In the genomic region with DNA sequence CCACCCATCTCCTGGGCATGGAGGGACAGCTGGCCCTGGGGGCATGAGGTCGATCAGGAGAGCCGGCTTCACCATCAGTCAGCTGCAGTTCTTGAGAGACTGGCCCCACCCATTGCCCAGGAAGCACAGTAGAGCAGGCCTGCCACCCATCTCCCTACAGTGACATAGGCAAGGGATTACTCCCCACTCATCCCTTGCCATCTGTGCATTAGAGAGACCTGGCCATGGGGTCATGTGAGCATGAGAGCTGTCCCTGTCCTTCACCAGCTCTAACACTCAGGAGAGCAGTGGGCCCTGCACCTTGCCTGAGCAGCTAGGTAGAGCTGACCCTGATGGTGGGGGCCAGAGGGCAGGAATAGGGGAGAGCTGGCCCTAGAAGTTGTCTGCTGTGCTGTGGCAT, we compare ENCODE assay signal across 23 mouse cellular contexts. TPM values are rescaled to one million over a fixed set of nuclear protein-coding genes. Genes with fewer than 3 reads are reported as not detected.
DNase-seq lines count a peak whose midpoint lies in the region; ATAC-seq and TF ChIP-seq lines count a peak whose summit lies in the region.
"Had no signal": no experiment of that assay in that cellular context is flagged by ENCODE, and none has a peak within 500 bp of the region (broad histone marks: within the 10 kb centered on the region; RNA-seq: fewer than 3 reads in every experiment).

No protein-coding gene starts in this region.

- 0 out of 2 replicates have a peak, but pooled peaks have one; percentile 21 for ATAC-seq in hindbrain, embryonic 13.5 days (ENCODE audit: low FRiP score)
- ATAC-seq in lung, embryonic 14.5 days (ENCODE audit: insufficient read depth), result peak; percentile 24; the same call in 1 of the 2 replicates
- peak; percentile 24; the same call in 1 of the 2 replicates for ATAC-seq in stomach, postnatal 0 days (ENCODE audit: low FRiP score, low TSS enrichment)
- no peak for ATAC-seq in kidney, embryonic 15.5 days (replicated peaks; ENCODE audit: low FRiP score)
- ATAC-seq: activated CD4-positive, CD25-positive, alpha-beta regulatory T cell, adult 4 months; forebrain, embryonic 15.5 days; Patski had no signal

- 67% methylated on average over 2 of the region's 2 CpGs for WGBS in hindbrain, embryonic 13.5 days
- WGBS in hindbrain, embryonic 10.5 days, result 64% methylated on average over 2 of the region's 2 CpGs
- WGBS in lung, embryonic 14.5 days, result 68% methylated on average over 2 of the region's 2 CpGs
- 67% methylated on average over 2 of the region's 2 CpGs for WGBS in stomach, postnatal 0 days
- 70% methylated on average over 2 of the region's 2 CpGs for WGBS in kidney, embryonic 15.5 days

- no peaks in the 10 kb centered on the region for H3K9me3 ChIP-seq in hindbrain, embryonic 13.5 days
- no peaks in the 10 kb centered on the region for H3K9me3 ChIP-seq in hindbrain, embryonic 10.5 days
- no peaks in the 10 kb centered on the region for H3K9me3 ChIP-seq in lung, embryonic 14.5 days (ENCODE audit: low read depth, low read length)
- H3K9me3 ChIP-seq in stomach, postnatal 0 days (ENCODE audit: control insufficient read depth, low read length), result no peaks in the 10 kb centered on the region
- no peaks in the 10 kb centered on the region for H3K9me3 ChIP-seq in kidney, embryonic 15.5 days (replicated peaks)
- H3K9me3 ChIP-seq: embryonic facial prominence, embryonic 12.5 days; forebrain, embryonic 15.5 days; heart, embryonic 12.5 days had no signal

- no peak for DNase-seq in hindbrain, embryonic 10.5 days (ENCODE audit: low spot score)
- DNase-seq in lung, embryonic 14.5 days, result no peak
- no peak for DNase-seq in lung, postnatal 10 days
- DNase-seq in retina, adult 2 months (ENCODE audit: low read depth, low spot score), result peak; percentile 50
- no peak for DNase-seq in retina, embryonic 14.5 days (ENCODE audit: low spot score)
- no peak for DNase-seq in stomach, postnatal 0 days (ENCODE audit: low spot score)
- DNase-seq: adrenal gland, postnatal 14 days; cerebellum, adult 11-12 months; cerebellum, adult 9-10 months; cerebellum, postnatal 25 days; heart, adult 2 months; heart, postnatal 4 days had no signal

- H3K36me3 ChIP-seq in hindbrain, embryonic 13.5 days, result no peaks in the 10 kb centered on the region
- H3K36me3 ChIP-seq in hindbrain, embryonic 10.5 days, result no peaks in the 10 kb centered on the region
- no peaks in the 10 kb centered on the region for H3K36me3 ChIP-seq in lung, embryonic 14.5 days (ENCODE audit: insufficient read depth)
- H3K36me3 ChIP-seq in stomach, postnatal 0 days (ENCODE audit: control insufficient read depth, insufficient read depth, low read length), result no peaks in the 10 kb centered on the region
- no peaks in the 10 kb centered on the region for H3K36me3 ChIP-seq in kidney, embryonic 15.5 days
- H3K36me3 ChIP-seq: embryonic facial prominence, embryonic 12.5 days; forebrain, embryonic 15.5 days; heart, embryonic 12.5 days had no signal

- H3K27me3 ChIP-seq in hindbrain, embryonic 13.5 days, result no peaks in the 10 kb centered on the region
- H3K27me3 ChIP-seq in hindbrain, embryonic 10.5 days (ENCODE audit: insufficient read depth, poor library complexity, severe bottlenecking), result no peaks in the 10 kb centered on the region
- H3K27me3 ChIP-seq in lung, embryonic 14.5 days (ENCODE audit: insufficient read depth, low read length), result no peaks in the 10 kb centered on the region
- H3K27me3 ChIP-seq in stomach, postnatal 0 days (ENCODE audit: control insufficient read depth, insufficient read depth, low read length), result no peaks in the 10 kb centered on the region
- H3K27me3 ChIP-seq in kidney, embryonic 15.5 days, result no peaks in the 10 kb centered on the region
- H3K27me3 ChIP-seq: CH12.LX; embryonic facial prominence, embryonic 12.5 days; forebrain, embryonic 15.5 days; heart, embryonic 12.5 days; Patski had no signal

- H3K4me3 ChIP-seq in hindbrain, embryonic 13.5 days, result no peak overlapping the region
- H3K4me3 ChIP-seq in hindbrain, embryonic 10.5 days, result no peak overlapping the region
- no peak overlapping the region for H3K4me3 ChIP-seq in lung, embryonic 14.5 days (ENCODE audit: low read depth, low read length)
- no peak overlapping the region for H3K4me3 ChIP-seq in stomach, postnatal 0 days (ENCODE audit: low read depth, low read length)
- H3K4me3 ChIP-seq in kidney, embryonic 15.5 days (replicated peaks), result no peak overlapping the region
- H3K4me3 ChIP-seq: embryonic facial prominence, embryonic 12.5 days; forebrain, embryonic 15.5 days; heart, adult 2 months; heart, embryonic 12.5 days had no signal

- no peak overlapping the region for H3K9ac ChIP-seq in hindbrain, embryonic 13.5 days
- H3K9ac ChIP-seq in lung, embryonic 14.5 days, result no peak overlapping the region
- no peak overlapping the region for H3K9ac ChIP-seq in stomach, postnatal 0 days (ENCODE audit: low read length)
- no peak overlapping the region for H3K9ac ChIP-seq in kidney, embryonic 15.5 days
- H3K9ac ChIP-seq: embryonic facial prominence, embryonic 12.5 days; forebrain, embryonic 15.5 days; heart, embryonic 12.5 days had no signal

- no peak overlapping the region for H3K4me2 ChIP-seq in hindbrain, embryonic 13.5 days
- H3K4me2 ChIP-seq in lung, embryonic 14.5 days, result no peak overlapping the region
- no peak overlapping the region for H3K4me2 ChIP-seq in stomach, postnatal 0 days (replicated peaks; ENCODE audit: low read depth)
- H3K4me2 ChIP-seq in kidney, embryonic 15.5 days, result no peak overlapping the region
- H3K4me2 ChIP-seq: embryonic facial prominence, embryonic 12.5 days; forebrain, embryonic 15.5 days; heart, embryonic 12.5 days had no signal

- TF ChIP-seq EP300 in stomach, postnatal 0 days (optimal IDR thresholded peaks at IDR 0.05), result no peak

- H3K27ac ChIP-seq in hindbrain, embryonic 13.5 days, result no peak overlapping the region
- H3K27ac ChIP-seq in hindbrain, embryonic 10.5 days, result no peak overlapping the region
- H3K27ac ChIP-seq in lung, embryonic 14.5 days (ENCODE audit: low read depth), result no peak overlapping the region
- no peak overlapping the region for H3K27ac ChIP-seq in stomach, postnatal 0 days (replicated peaks)
- H3K27ac ChIP-seq in kidney, embryonic 15.5 days, result no peak overlapping the region
- H3K27ac ChIP-seq: embryonic facial prominence, embryonic 12.5 days; forebrain, embryonic 15.5 days; heart, adult 2 months had no signal

- H3K4me1 ChIP-seq in hindbrain, embryonic 13.5 days (replicated peaks), result no peaks in the 10 kb centered on the region
- H3K4me1 ChIP-seq in hindbrain, embryonic 10.5 days (replicated peaks), result no peaks in the 10 kb centered on the region
- no peaks in the 10 kb centered on the region for H3K4me1 ChIP-seq in lung, embryonic 14.5 days (ENCODE audit: insufficient read depth)
- H3K4me1 ChIP-seq in stomach, postnatal 0 days (replicated peaks; ENCODE audit: control insufficient read depth, insufficient read depth), result no peaks in the 10 kb centered on the region
- no peaks in the 10 kb centered on the region for H3K4me1 ChIP-seq in kidney, embryonic 15.5 days
- H3K4me1 ChIP-seq: embryonic facial prominence, embryonic 12.5 days; forebrain, embryonic 15.5 days had no signal

- TF ChIP-seq CTCF in lung, embryonic 14.5 days (IDR thresholded peaks at IDR 0.05; ENCODE audit: low read depth), result no peak
- TF ChIP-seq CTCF in stomach, postnatal 0 days (IDR thresholded peaks at IDR 0.05; ENCODE audit: low read depth), result no peak

RNA-seq across cellular contexts. Expression of a gene that starts 7.4 kb away (rescaled TPM):
- 50.8 and 55.0 TPM in 2 replicates for polyA plus RNA-seq in hindbrain, embryonic 13.5 days (2015; fragmentation: Nextera tagmentation; extraction: Ambion mirVana)
- 36.1 and 40.6 TPM in 2 replicates for polyA plus RNA-seq in hindbrain, embryonic 10.5 days (2016; fragmentation: Nextera tagmentation; extraction: Ambion mirVana)
- polyA plus RNA-seq in lung, embryonic 14.5 days (2014; fragmentation: Nextera tagmentation; extraction: Ambion mirVana), result 42.6 and 42.8 TPM in 2 replicates
- polyA plus RNA-seq in stomach, postnatal 0 days (2015; fragmentation: Nextera tagmentation; extraction: Ambion mirVana), result 43.9 and 46.2 TPM in 2 replicates
- 44.6 and 49.2 TPM in 2 replicates for polyA plus RNA-seq in kidney, embryonic 15.5 days (2015; fragmentation: Nextera tagmentation; extraction: Ambion mirVana)

RNA-seq across cellular contexts. Expression of a gene that starts 29.6 kb away (rescaled TPM):
- polyA plus RNA-seq in hindbrain, embryonic 13.5 days (2015; fragmentation: Nextera tagmentation; extraction: Ambion mirVana), result not detected in 2 replicates
- not detected in 2 replicates for polyA plus RNA-seq in hindbrain, embryonic 10.5 days (2016; fragmentation: Nextera tagmentation; extraction: Ambion mirVana)
- polyA plus RNA-seq in lung, embryonic 14.5 days (2014; fragmentation: Nextera tagmentation; extraction: Ambion mirVana), result not detected in 2 replicates
- not detected in 2 replicates for polyA plus RNA-seq in stomach, postnatal 0 days (2015; fragmentation: Nextera tagmentation; extraction: Ambion mirVana)
- not detected in 2 replicates for polyA plus RNA-seq in kidney, embryonic 15.5 days (2015; fragmentation: Nextera tagmentation; extraction: Ambion mirVana)
- polyA plus RNA-seq: activated CD4-positive, CD25-positive, alpha-beta regulatory T cell, adult 4 months; cortical plate, adult 2 months; embryonic facial prominence, embryonic 12.5 days; forebrain, embryonic 11.5 days; forebrain, embryonic 15.5 days; heart, adult 2 months; heart, embryonic 12.5 days; heart, embryonic 16.5 days; Patski had no signal

RNA-seq across cellular contexts. Expression of a gene that starts 55.6 kb away (rescaled TPM):
- polyA plus RNA-seq in hindbrain, embryonic 13.5 days (2015; fragmentation: Nextera tagmentation; extraction: Ambion mirVana), result 2.7 and 4.7 TPM in 2 replicates
- polyA plus RNA-seq in hindbrain, embryonic 10.5 days (2016; fragmentation: Nextera tagmentation; extraction: Ambion mirVana), result 1.5 and 3.9 TPM in 2 replicates
- 0.16 and 1.5 TPM in 2 replicates for polyA plus RNA-seq in lung, embryonic 14.5 days (2014; fragmentation: Nextera tagmentation; extraction: Ambion mirVana)
- 0.19 and 0.59 TPM in 2 replicates for polyA plus RNA-seq in stomach, postnatal 0 days (2015; fragmentation: Nextera tagmentation; extraction: Ambion mirVana)
- 0.91 and 1.3 TPM in 2 replicates for polyA plus RNA-seq in kidney, embryonic 15.5 days (2015; fragmentation: Nextera tagmentation; extraction: Ambion mirVana)
- polyA plus RNA-seq: activated CD4-positive, CD25-positive, alpha-beta regulatory T cell, adult 4 months had no signal
